Mouse (Mus musculus) embryonic facial prominence, embryonic 10.5 days (tissue): ENCODE measurements around the gene Elf4. TPM values are rescaled to one million over a fixed set of nuclear protein-coding genes. Genes with fewer than 3 reads are reported as not detected.
A peak's percentile ranks its signal among the peaks of the same experiment; 100 is the strongest.

Experiments used
- DNase-seq: peaks from one replicate; pipeline ENCODE4 v3.0.0-alpha.2; 2017; ENCODE audit warnings: low spot score
- H3K27ac ChIP-seq: fragments of 300-500 bp; sonication (generic); replicated peaks from 2 replicates; pipeline ENCODE4 v1.5.1; 2016; ENCODE audit warnings: mild to moderate bottlenecking
- H3K27me3 ChIP-seq: fragments of 300-500 bp; sonication (generic); replicated peaks from 2 replicates; pipeline ENCODE4 v1.6.1; 2016; ENCODE audit warnings: low read depth, mild to moderate bottlenecking; ENCODE audit not compliant: poor library complexity, severe bottlenecking
- H3K36me3 ChIP-seq: fragments of 300-500 bp; sonication (generic); replicated peaks from 2 replicates; pipeline ENCODE4 v1.6.1; 2016; ENCODE audit warnings: mild to moderate bottlenecking, moderate library complexity
- H3K4me1 ChIP-seq: fragments of 300-500 bp; sonication (generic); 2 replicates; pipeline ENCODE4 v1.6.1; 2016
- H3K4me3 ChIP-seq: fragments of 300-500 bp; sonication (generic); 2 replicates; pipeline ENCODE4 v1.5.1; 2016; ENCODE audit warnings: mild to moderate bottlenecking, moderate library complexity
- H3K9me3 ChIP-seq: fragments of 300-500 bp; sonication (generic); 2 replicates; pipeline ENCODE4 v1.6.1; 2016; ENCODE audit warnings: mild to moderate bottlenecking
- WGBS: fragments of 180-500 bp; shearing (Covaris S2); methylation state at CpG from one replicate; pipeline ENCODE4 v1.1.7; 2016; 5-methylcytosine and 5-hydroxymethylcytosine counted together
- polyA plus RNA-seq: library from polyadenylated mRNA; unstranded; fragments of >200 nt; fragmentation: Nextera tagmentation; extraction: Ambion mirVana; gene quantifications from 2 replicates; pipeline ENCODE4 v1.2.1, GENCODE M21; 2016

The Elf4 gene
- 2.4 TPM in 2 replicates for polyA plus RNA-seq

DNA sequence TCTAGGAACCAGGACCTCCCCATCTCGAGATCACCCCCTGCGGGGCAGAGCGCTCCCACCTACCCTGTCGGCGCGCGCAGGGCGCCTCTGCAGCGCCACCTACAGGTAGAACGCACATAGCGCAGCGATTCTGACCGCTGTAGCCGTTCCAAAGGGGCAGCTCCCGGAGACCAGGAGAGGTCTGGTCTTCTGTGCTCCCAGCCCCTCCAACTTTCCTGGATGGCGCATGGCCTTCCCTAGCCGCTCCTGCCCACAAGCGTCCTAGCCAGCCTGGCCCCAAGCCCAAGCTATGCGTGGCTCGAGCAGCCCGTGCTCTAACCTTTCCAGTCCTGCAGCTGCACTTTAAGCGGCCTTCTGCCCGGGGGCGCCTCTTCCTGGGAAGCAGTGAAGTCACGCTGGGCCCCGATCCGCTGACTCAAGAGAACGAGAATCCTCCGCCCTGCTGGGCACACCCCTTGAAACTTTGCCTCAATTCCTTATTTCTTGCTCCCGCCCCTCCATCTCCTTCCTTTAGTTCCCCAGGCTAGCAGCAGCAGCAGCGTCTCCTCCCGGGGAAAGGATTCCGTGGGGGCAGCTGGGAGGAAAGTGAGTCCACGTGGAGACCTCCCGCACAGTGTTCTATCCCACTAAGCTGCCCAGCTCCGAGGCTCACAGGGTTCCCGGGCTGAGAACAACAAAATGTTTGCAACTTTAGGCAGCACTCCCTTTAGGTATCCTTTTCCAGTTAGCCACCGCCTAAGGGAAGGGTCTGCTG lies at the start of gene Elf4:
Gene Elf4 (minus strand): TSS at position 379 of the 754 bp plus-strand sequence.
- H3K36me3 ChIP-seq = no peaks in the 10 kb centered on the region
- H3K4me1 ChIP-seq = no peaks in the 10 kb centered on the region
- peak; percentile 83 for DNase-seq
- peaks cover 17% of the 10 kb centered on the region; the same call in 1 of the 2 replicates for H3K27me3 ChIP-seq
- WGBS = 18% methylated on average over 38 of the region's 38 CpGs
- H3K27ac ChIP-seq = peak within 1 kb of the TSS; percentile 75
- H3K4me3 ChIP-seq = peak within 1 kb of the TSS; percentile 55
- no peaks in the 10 kb centered on the region; the same call in 1 of the 2 replicates for H3K9me3 ChIP-seq

DNA sequence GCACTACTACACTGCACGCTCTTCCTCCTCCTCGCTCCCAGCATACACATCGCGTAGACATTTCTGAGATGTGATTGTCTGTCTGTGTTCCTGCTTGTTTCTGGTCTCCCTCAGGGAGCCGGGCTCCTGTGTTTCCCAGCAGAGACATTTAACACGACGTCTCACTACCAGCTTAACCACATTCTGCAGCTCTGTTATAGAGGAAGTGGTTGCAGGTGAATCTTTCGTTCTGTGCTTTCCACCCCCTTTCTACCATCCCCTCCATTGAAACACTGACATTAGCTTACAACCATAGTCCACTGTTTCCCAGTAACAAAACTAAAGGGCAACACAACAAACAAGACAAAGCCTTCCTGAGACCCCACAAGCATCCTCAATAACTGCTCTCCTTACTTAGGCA lies 30.8 kb upstream of the Elf4 start:
- H3K36me3 ChIP-seq = peaks cover 77% of the 10 kb centered on the region
- no peaks in the 10 kb centered on the region for H3K27me3 ChIP-seq
- DNase-seq = no peak
- H3K27ac ChIP-seq = no peak overlapping the region
- H3K4me3 ChIP-seq = no peak overlapping the region
- WGBS = 95% methylated on average over 8 of the region's 8 CpGs
- H3K4me1 ChIP-seq = no peaks in the 10 kb centered on the region
- H3K9me3 ChIP-seq = no peaks in the 10 kb centered on the region

DNA sequence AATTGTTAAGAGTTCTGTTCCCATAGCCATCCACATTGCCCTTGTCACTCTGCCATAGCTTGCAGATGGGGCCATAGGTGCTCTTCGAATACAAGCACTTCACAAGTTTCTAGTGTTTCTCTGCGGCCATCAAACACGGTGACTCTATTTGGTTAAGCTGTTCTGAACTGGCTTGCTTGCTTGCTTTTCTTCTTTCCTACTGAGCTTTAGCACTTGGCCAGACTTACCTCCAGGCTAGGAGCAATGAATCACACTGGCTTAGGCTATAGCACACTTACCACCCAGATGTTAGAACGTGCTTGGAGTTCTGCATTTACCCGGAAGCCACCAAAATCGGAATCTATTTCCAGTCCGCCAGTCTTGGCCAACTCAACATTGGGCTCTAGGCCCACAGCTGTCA lies 18.8 kb upstream of the Elf4 start:
- peaks cover 82% of the 10 kb centered on the region for H3K36me3 ChIP-seq
- no peak overlapping the region for H3K27ac ChIP-seq
- H3K4me3 ChIP-seq = no peak overlapping the region
- H3K4me1 ChIP-seq = no peaks in the 10 kb centered on the region
- no peaks in the 10 kb centered on the region for H3K27me3 ChIP-seq
- no peaks in the 10 kb centered on the region for H3K9me3 ChIP-seq
- 91% methylated on average over 7 of the region's 7 CpGs for WGBS
- no peak for DNase-seq

DNA sequence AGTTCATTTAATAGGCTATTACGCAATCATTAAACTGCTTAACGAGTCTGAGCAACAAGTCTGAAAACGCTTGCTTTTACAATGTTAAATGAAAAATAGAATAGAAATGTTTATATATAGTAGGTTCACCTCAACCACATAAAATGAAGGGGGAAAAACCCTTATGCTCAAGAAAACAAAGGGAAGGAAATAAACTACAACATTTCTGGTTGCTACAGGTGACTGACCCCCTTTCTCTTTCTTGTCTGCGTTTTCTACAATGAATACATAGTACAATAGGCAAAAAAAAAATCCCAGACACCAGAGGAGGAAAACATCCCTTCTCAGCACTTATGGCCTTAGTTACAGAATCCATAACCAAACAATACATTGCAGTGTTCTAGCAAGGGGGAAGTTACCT lies 18.2 kb upstream of the Elf4 start:
- 86% methylated on average over 4 of the region's 4 CpGs for WGBS
- H3K36me3 ChIP-seq = peaks cover 88% of the 10 kb centered on the region
- H3K27me3 ChIP-seq = no peaks in the 10 kb centered on the region
- H3K4me3 ChIP-seq = no peak overlapping the region
- no peak overlapping the region for H3K27ac ChIP-seq
- no peak for DNase-seq
- no peaks in the 10 kb centered on the region for H3K4me1 ChIP-seq
- H3K9me3 ChIP-seq = no peaks in the 10 kb centered on the region

DNA sequence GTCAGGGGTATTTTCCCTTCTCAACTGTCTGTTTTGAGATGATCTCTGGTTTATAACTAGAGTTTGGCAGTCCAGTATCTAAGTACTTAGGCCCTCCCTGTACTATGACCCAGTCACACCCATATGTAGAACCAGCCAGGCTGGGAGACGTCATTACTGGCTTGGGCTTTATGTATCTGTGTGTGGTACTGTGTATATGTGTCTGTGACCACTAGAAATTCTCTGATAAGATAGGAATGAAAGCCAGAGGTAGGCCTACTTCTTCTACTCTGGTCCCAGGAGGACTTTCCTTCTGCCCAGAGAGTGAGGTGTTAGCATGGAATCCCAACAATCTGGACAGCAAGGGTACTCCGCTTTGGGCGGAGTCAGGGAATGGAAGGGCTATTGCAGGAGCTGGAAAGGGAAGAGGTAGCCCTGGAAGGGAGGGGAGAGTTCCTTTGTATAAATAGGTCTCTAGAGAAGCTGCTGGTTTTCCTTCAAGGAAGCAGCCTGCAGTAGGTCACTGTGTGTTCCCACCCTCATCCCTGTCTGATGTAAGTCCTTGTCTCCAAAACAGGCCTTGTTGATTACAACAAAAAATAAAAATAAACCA lies 4.5 kb upstream of the Elf4 start:
- Histone ChIP-seq H3K4me3 (no peak overlapping the region), H3K9me3 (no peaks in the 10 kb centered on the region; the same call in 1 of the 2 replicates), H3K27ac (no peak overlapping the region), H3K4me1 (no peaks in the 10 kb centered on the region), H3K36me3 (peaks cover 2% of the 10 kb centered on the region), H3K27me3 (peaks cover 7% of the 10 kb centered on the region; the same call in 1 of the 2 replicates)
- 80% methylated on average over 3 of the region's 3 CpGs for WGBS
- DNase-seq = no peak

DNA sequence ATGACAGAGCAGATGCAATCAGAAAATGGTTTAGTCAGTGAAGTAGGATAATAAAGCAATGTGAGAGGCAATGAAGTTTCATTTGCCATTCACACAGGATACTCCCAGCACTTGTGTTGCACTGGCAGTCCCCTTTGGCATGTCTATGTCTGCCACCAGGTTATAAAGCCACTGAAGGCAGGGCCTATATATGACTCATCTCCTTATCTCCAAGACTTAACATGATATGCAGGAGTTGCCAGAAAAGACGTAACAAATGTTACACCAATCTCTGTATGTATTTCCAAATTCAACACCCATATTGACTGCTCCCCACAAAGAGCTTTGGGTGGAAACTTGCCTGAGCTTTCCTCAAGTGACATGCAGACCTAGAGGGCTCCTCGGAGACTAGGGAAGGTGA lies 3.2 kb upstream of the Elf4 start:
- Histone ChIP-seq H3K4me3 (no peak overlapping the region), H3K27ac (no peak overlapping the region), H3K36me3 (no peaks in the 10 kb centered on the region), H3K27me3 (peaks cover 11% of the 10 kb centered on the region; the same call in 1 of the 2 replicates), H3K4me1 (no peaks in the 10 kb centered on the region), H3K9me3 (no peaks in the 10 kb centered on the region; the same call in 1 of the 2 replicates)
- no peak for DNase-seq
- 88% methylated on average over 2 of the region's 2 CpGs for WGBS

DNA sequence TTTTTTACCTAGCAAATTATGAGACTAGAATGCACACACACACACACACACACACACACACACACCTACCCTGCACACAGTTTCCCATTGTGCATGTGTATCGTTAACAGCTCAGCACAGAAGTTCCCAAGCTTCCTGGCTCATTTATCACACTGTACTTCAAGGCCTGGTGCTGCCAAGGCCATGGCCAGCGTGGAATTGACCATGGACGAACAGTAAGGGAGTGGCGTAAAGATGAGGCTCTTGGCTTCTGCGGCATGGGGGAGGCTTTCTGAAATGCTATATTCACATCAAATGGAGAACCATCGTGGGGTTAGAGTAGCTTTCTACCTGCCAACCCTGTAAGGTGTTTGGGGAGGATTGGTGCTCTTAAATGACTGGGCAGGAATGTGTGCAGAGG lies 1.5 kb upstream of the Elf4 start:
- 92% methylated on average over 6 of the region's 6 CpGs for WGBS
- no peak overlapping the region for H3K4me3 ChIP-seq
- no peak for DNase-seq

DNA sequence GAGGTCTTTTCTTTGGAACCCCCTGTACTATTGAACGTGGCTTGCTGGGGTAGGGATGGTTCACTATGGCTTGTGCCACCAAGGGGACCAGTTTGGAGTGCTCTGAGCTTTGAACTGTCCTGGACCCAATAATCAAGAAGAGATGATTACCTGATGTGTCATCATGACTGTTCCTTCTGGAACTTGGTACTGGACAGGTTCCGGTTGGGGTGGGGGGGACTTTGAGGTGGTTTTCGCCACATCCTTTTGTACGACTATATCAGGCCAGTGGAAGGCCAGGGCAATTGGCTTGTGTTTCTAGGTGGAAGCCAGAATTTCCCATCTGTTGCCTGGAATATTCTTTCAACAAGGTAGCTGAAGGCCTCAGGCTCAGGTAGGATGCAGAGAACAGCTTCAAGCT lies 704 bp upstream of the Elf4 start:
- no peaks in the 10 kb centered on the region for H3K4me1 ChIP-seq
- H3K9me3 ChIP-seq = no peaks in the 10 kb centered on the region; the same call in 1 of the 2 replicates
- 80% methylated on average over 4 of the region's 4 CpGs for WGBS
- H3K4me3 ChIP-seq = no peak overlapping the region
- no peak overlapping the region for H3K27ac ChIP-seq
- no peaks in the 10 kb centered on the region for H3K36me3 ChIP-seq
- DNase-seq = no peak
- peaks cover 17% of the 10 kb centered on the region; the same call in 1 of the 2 replicates for H3K27me3 ChIP-seq

More for the DNA sequence above, 1.5 kb upstream of the Elf4 start:
- H3K9me3 ChIP-seq = no peaks in the 10 kb centered on the region; the same call in 1 of the 2 replicates
- peaks cover 17% of the 10 kb centered on the region; the same call in 1 of the 2 replicates for H3K27me3 ChIP-seq
- no peak overlapping the region for H3K27ac ChIP-seq
- H3K4me1 ChIP-seq = no peaks in the 10 kb centered on the region
- no peaks in the 10 kb centered on the region for H3K36me3 ChIP-seq

DNA sequence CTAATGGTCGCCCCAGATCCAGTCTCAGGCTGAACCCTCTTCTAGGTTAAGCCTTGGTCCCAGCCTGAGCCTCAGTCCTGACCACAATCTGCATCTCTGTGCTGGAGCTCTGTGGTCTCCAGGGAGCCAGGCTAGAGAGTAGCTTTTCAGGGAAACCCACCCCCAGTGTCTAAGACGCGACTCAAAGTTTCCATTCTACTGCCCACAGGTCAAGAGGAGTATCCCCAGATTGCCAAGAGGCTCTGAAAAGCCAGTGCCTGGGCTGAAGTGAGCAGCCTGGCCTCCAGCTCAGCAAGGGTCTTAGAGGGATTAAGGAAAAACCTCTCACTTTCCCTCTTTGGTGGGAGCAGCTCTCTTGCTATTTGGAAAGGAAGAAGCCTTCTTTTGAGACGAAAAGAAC lies 635 bp downstream of the Elf4 start:
- peak; percentile 10 for DNase-seq
- H3K36me3 ChIP-seq = no peaks in the 10 kb centered on the region
- WGBS = 31% methylated on average over 4 of the region's 4 CpGs
- peak overlapping the region; percentile 55 for H3K4me3 ChIP-seq
- peaks cover 17% of the 10 kb centered on the region; the same call in 1 of the 2 replicates for H3K27me3 ChIP-seq
- H3K9me3 ChIP-seq = no peaks in the 10 kb centered on the region; the same call in 1 of the 2 replicates
- H3K27ac ChIP-seq = no peak overlapping the region
- no peaks in the 10 kb centered on the region for H3K4me1 ChIP-seq

DNA sequence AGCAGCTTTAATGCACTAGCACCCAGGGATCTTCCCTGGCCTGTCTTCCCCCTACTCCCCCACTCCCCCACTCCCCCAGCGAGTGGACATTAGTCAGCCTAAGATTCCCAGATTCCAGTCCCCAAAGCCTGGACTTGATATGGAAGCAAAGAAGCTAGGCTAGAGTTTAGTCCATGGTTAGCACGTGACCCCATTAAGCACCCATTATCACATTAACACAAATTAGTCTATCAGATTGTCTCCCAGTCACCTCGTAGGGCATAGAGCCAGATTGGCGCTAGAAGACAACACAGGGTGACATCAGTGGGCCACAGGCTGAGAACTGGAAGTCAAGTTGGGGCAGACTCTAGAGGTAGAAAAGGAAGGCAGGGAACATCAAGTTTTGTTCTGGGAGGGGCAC lies 1.9 kb downstream of the Elf4 start:
- Histone ChIP-seq H3K4me1 (no peaks in the 10 kb centered on the region), H3K27me3 (peaks cover 29% of the 10 kb centered on the region; the same call in 1 of the 2 replicates), H3K4me3 (no peak overlapping the region), H3K36me3 (no peaks in the 10 kb centered on the region), H3K9me3 (no peaks in the 10 kb centered on the region; the same call in 1 of the 2 replicates), H3K27ac (no peak overlapping the region)
- 73% methylated on average over 4 of the region's 4 CpGs for WGBS
- DNase-seq = no peak

DNA sequence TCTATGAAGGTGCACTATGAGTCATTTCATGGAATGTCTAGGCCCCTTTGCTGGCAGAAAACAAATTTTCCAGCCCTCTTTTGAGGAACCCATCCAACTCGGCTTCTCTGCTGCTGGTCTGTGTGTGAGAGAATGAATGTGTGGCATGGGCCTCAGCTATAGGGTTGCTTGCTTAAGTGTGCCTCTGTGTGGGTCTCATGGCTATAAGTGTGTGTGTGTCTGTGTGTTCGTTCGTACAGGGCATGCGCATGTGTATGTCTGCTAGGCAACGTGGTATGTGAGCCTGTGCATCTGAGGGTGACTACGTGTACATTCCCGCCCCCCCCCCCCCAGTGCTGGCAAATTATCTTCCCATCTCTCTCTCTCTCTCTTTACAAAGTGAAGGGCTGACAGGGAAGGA lies 2.4 kb downstream of the Elf4 start:
- Histone ChIP-seq H3K27me3 (peaks cover 34% of the 10 kb centered on the region), H3K27ac (no peak overlapping the region), H3K36me3 (no peaks in the 10 kb centered on the region), H3K4me1 (no peaks in the 10 kb centered on the region), H3K9me3 (no peaks in the 10 kb centered on the region; the same call in 1 of the 2 replicates), H3K4me3 (no peak overlapping the region)
- no peak for DNase-seq
- WGBS = 84% methylated on average over 7 of the region's 7 CpGs

DNA sequence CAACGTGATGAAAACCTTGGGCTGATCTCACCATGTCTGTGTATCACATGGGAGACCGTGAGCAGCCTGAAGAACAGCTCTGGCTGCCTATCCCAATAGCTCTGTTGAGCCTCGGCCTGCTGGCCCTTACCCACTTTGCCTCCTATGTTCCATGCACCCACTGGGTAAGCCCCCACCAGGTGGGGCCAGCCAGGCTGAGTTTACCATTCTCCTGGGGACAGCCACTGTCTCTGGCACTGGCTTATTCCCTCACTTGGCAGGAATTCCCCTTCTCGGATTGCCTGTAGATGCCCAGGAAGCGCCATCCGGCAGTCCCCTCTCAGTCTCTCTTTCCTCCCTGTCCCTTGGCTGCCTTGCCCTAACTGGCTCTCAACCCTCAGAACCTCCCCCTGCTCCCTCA lies 6.0 kb downstream of the Elf4 start:
- DNase-seq = no peak
- WGBS = 58% methylated on average over 6 of the region's 6 CpGs
- Histone ChIP-seq H3K4me3 (no peak overlapping the region), H3K4me1 (peaks cover 15% of the 10 kb centered on the region), H3K9me3 (peaks cover 2% of the 10 kb centered on the region; the same call in 1 of the 2 replicates), H3K36me3 (no peaks in the 10 kb centered on the region), H3K27ac (no peak overlapping the region), H3K27me3 (peaks cover 61% of the 10 kb centered on the region)

DNA sequence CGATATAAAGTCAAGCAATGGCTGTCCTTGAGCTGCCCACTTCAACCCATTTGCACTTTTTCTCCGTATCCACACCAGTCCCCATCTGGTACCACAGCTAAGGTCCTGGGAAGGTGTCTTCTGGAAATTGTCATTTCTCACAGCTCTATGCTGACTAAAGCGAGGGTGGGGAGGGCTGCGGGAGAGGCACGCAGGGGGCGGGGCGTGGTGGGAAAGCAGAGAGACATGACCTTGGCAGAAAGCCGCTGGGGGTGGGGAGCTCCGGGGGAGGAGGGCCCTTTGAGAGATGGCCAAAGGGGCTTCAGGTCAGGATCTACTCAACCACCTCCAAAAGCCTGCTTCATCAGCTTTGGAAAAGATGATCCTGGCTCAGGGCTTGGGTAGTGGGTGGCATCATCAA lies 7.9 kb downstream of the Elf4 start:
- no peak overlapping the region for H3K27ac ChIP-seq
- WGBS = 39% methylated on average over 9 of the region's 9 CpGs
- no peak for DNase-seq
- peaks cover 2% of the 10 kb centered on the region; the same call in 1 of the 2 replicates for H3K9me3 ChIP-seq
- H3K36me3 ChIP-seq = no peaks in the 10 kb centered on the region
- peak overlapping the region; percentile 55; the same call in 1 of the 2 replicates for H3K4me3 ChIP-seq
- H3K27me3 ChIP-seq = peaks cover 68% of the 10 kb centered on the region
- peaks cover 19% of the 10 kb centered on the region for H3K4me1 ChIP-seq
